Mouse (Mus musculus): Measurements from ENCODE around the gene Pcdh7. TPM values are rescaled to one million over a fixed set of nuclear protein-coding genes. Genes with fewer than 3 reads are reported as not detected.

Pcdh7 gene
- polyA plus RNA-seq, 1 experiment from 2014 or later, result 6.8 TPM

DNA sequence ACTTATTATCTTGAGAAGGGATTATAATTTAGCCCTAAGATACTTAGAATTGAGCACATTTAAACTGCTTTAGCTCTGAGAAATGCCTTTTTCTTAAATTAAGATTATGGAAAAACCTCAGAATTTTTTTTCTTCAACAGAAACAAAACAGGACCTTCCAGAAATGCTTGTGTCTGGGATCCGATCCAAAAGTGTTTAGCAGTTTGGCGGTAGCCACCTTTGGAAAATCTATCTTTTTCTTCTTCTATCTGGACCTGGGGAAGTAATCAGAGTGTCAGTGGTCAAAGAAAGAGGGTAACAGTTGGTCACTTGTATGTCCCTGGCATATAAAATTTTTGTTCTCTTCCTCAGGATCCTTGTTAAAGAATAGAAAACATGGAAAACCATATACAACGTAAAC is 54.9 kb downstream of the Pcdh7 start:
- Histone ChIP-seq H3K36me3 (ENCODE audit: control insufficient read depth, insufficient read depth, low read length) (no peaks in the 10 kb centered on the region), H3K9ac (ENCODE audit: low read length) (no peak overlapping the region), H3K4me3 (ENCODE audit: low read depth, low read length) (no peak overlapping the region), H3K9me3 (ENCODE audit: control insufficient read depth, low read length) (no peaks in the 10 kb centered on the region), H3K4me2 (ENCODE audit: low read depth, severe bottlenecking) (no peak overlapping the region), H3K27ac (replicated peaks; ENCODE audit: low read depth, low read length) (no peak overlapping the region), H3K4me1 (ENCODE audit: control insufficient read depth, insufficient read depth, low read length) (no peaks in the 10 kb centered on the region), H3K27me3 (ENCODE audit: control insufficient read depth, insufficient read depth, low read length) (no peaks in the 10 kb centered on the region)
- 87% methylated on average over 3 of the region's 3 CpGs for WGBS
- ATAC-seq (ENCODE audit: insufficient number of reproducible peaks, low FRiP score, low TSS enrichment, low read depth) (no peak), DNase-seq (ENCODE audit: low spot score) (no peak)

DNA sequence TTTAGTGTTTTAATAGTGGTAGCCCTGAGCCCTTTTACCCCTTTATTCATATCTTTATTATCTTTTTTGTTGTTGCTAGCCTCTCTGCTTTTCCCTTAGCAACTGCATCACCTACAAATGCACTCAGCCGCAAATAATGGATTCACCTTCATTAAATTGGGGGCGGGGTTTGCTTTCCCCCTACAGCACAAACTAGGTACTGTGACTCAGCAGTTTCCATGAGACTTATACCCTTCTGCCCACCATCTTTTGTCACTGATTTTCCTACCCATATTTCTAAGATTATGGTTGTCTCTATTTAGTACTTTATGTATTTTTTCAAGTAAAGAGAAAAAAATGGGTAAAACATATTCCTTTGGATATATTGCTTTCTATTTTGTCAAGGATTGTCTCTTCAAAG is 56.7 kb downstream of the Pcdh7 start:
- H3K4me1 ChIP-seq (ENCODE audit: control insufficient read depth, insufficient read depth, low read length), result no peaks in the 10 kb centered on the region

DNA sequence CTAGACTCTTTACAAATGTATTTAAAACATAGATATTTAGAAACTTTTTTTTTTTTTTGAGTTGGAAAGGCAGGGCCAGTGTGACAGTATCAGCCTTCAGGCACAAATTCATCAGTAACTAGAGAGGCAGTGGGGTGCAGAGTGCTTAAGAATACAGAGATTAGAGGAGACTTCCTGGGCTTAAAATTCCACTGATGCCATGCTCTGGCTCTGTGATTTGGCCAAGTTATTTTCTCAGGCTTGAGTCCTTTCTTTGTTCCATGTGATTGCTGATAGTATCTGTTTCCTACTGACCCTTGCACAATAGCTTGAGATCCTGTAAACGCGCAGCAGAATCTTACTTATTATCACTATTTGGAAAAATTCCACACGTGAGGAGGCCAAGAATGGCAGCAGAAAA is 60.3 kb downstream of the Pcdh7 start:
- Histone ChIP-seq H3K36me3 (ENCODE audit: control insufficient read depth, insufficient read depth, low read length) (no peaks in the 10 kb centered on the region), H3K9me3 (ENCODE audit: control insufficient read depth, low read length) (no peaks in the 10 kb centered on the region), H3K27me3 (ENCODE audit: control insufficient read depth, insufficient read depth, low read length) (no peaks in the 10 kb centered on the region), H3K4me3 (ENCODE audit: low read depth, low read length) (no peak overlapping the region), H3K4me1 (ENCODE audit: control insufficient read depth, insufficient read depth, low read length) (no peaks in the 10 kb centered on the region), H3K4me2 (ENCODE audit: low read depth, severe bottlenecking) (no peak overlapping the region), H3K9ac (ENCODE audit: low read length) (no peak overlapping the region), H3K27ac (replicated peaks; ENCODE audit: low read depth, low read length) (no peak overlapping the region)
- DNase-seq (ENCODE audit: low spot score) (no peak), ATAC-seq (ENCODE audit: insufficient number of reproducible peaks, low FRiP score, low TSS enrichment, low read depth) (no peak)
- WGBS, result 75% methylated on average over 3 of the region's 3 CpGs

More for the DNA sequence above, 56.7 kb downstream of the Pcdh7 start:
- H3K27me3 ChIP-seq (ENCODE audit: control insufficient read depth, insufficient read depth, low read length), result no peaks in the 10 kb centered on the region
- no peak overlapping the region for H3K9ac ChIP-seq (ENCODE audit: low read length)
- no peaks in the 10 kb centered on the region for H3K36me3 ChIP-seq (ENCODE audit: control insufficient read depth, insufficient read depth, low read length)
- H3K4me3 ChIP-seq (ENCODE audit: low read depth, low read length), result no peak overlapping the region
- WGBS, result 80% methylated on average over 2 of the region's 2 CpGs
- no peak overlapping the region for H3K4me2 ChIP-seq (ENCODE audit: low read depth, severe bottlenecking)
- no peak for DNase-seq (ENCODE audit: low spot score)
- no peak for ATAC-seq (ENCODE audit: insufficient number of reproducible peaks, low FRiP score, low TSS enrichment, low read depth)
- no peaks in the 10 kb centered on the region for H3K9me3 ChIP-seq (ENCODE audit: control insufficient read depth, low read length)
- H3K27ac ChIP-seq (replicated peaks; ENCODE audit: low read depth, low read length), result no peak overlapping the region

DNA sequence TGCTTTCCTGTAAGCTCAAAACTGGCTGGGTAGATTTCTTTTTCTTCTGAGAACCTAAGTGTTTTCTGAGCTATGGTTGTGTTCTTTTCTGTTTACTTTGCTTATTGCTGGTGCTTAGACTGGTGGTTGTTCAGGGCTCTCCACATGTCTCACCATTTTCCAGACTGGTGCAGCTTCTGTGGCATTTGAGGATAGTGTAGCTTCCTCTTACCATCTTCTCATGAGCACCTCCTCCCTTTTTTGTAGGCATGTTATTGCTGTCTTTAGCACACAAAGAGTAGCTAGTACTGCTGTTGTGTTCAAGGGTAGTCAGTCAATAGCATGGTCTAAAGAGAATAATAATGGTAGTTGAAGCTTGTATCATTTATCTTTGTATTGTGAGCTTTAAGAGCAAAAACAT is 62.2 kb downstream of the Pcdh7 start:
- H3K27me3 ChIP-seq (ENCODE audit: control insufficient read depth, insufficient read depth, low read length), result no peaks in the 10 kb centered on the region
- ATAC-seq (ENCODE audit: insufficient number of reproducible peaks, low FRiP score, low TSS enrichment, low read depth) (no peak), DNase-seq (ENCODE audit: low spot score) (no peak)
- no peaks in the 10 kb centered on the region for H3K36me3 ChIP-seq (ENCODE audit: control insufficient read depth, insufficient read depth, low read length)
- H3K4me1 ChIP-seq (ENCODE audit: control insufficient read depth, insufficient read depth, low read length), result no peaks in the 10 kb centered on the region
- H3K9ac ChIP-seq (ENCODE audit: low read length), result no peak overlapping the region
- H3K4me2 ChIP-seq (ENCODE audit: low read depth, severe bottlenecking), result no peak overlapping the region
- no peaks in the 10 kb centered on the region for H3K9me3 ChIP-seq (ENCODE audit: control insufficient read depth, low read length)
- H3K27ac ChIP-seq (replicated peaks; ENCODE audit: low read depth, low read length), result no peak overlapping the region
- H3K4me3 ChIP-seq (ENCODE audit: low read depth, low read length), result no peak overlapping the region

DNA sequence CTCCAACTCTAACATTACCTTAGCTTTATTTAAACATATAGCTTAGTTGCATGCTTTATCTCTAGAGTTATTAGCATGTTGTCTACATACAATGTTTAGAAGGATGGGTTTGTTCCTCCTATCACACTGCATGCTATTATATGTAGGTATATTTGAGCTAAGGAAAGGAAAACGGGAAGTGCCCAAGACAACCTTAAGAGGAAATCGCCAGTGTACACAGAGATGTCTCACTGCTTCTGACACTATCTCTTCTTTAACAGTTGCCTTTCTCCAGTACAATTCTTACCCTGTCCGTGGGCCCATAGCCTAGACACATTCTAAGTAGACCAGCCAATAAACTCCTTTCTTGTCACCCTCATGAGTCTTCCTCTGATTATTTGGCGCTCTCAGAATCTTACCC is 62.8 kb downstream of the Pcdh7 start:
- Histone ChIP-seq H3K9me3 (ENCODE audit: control insufficient read depth, low read length) (no peaks in the 10 kb centered on the region), H3K4me1 (ENCODE audit: control insufficient read depth, insufficient read depth, low read length) (no peaks in the 10 kb centered on the region), H3K27me3 (ENCODE audit: control insufficient read depth, insufficient read depth, low read length) (no peaks in the 10 kb centered on the region), H3K27ac (replicated peaks; ENCODE audit: low read depth, low read length) (no peak overlapping the region), H3K4me2 (ENCODE audit: low read depth, severe bottlenecking) (no peak overlapping the region), H3K36me3 (ENCODE audit: control insufficient read depth, insufficient read depth, low read length) (no peaks in the 10 kb centered on the region), H3K4me3 (ENCODE audit: low read depth, low read length) (no peak overlapping the region), H3K9ac (ENCODE audit: low read length) (no peak overlapping the region)
- DNase-seq (ENCODE audit: low spot score) (no peak), ATAC-seq (ENCODE audit: insufficient number of reproducible peaks, low FRiP score, low TSS enrichment, low read depth) (no peak)
- WGBS, result 91% methylated on average over 4 of the region's 4 CpGs

DNA sequence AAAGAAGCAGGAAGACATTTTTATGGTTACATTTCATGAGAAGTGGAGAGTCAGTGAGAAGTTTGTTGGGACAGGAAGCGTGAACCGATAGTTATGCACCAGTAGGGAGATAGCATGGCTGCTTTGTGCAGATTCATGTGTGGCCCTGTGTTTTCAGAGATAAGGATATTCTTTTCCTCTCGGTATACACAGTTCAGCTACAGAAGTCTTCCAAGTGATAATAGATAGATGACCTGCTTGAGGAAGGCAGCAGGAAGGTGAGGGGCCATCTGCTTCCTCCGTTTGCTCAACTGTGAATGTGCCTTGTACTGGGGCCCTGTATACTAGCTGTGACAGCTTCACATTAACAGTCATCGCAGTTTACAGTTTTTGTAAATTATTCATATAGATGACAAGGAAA is 64.2 kb downstream of the Pcdh7 start:
- H3K4me1 ChIP-seq (ENCODE audit: control insufficient read depth, insufficient read depth, low read length), result no peaks in the 10 kb centered on the region
- H3K27me3 ChIP-seq (ENCODE audit: control insufficient read depth, insufficient read depth, low read length), result no peaks in the 10 kb centered on the region
- ATAC-seq (ENCODE audit: insufficient number of reproducible peaks, low FRiP score, low TSS enrichment, low read depth) (no peak), DNase-seq (ENCODE audit: low spot score) (no peak)
- no peak overlapping the region for H3K27ac ChIP-seq (replicated peaks; ENCODE audit: low read depth, low read length)
- no peaks in the 10 kb centered on the region for H3K9me3 ChIP-seq (ENCODE audit: control insufficient read depth, low read length)
- 74% methylated on average over 5 of the region's 5 CpGs for WGBS
- H3K4me3 ChIP-seq (ENCODE audit: low read depth, low read length), result no peak overlapping the region
- H3K4me2 ChIP-seq (ENCODE audit: low read depth, severe bottlenecking), result no peak overlapping the region
- no peaks in the 10 kb centered on the region for H3K36me3 ChIP-seq (ENCODE audit: control insufficient read depth, insufficient read depth, low read length)
- no peak overlapping the region for H3K9ac ChIP-seq (ENCODE audit: low read length)

DNA sequence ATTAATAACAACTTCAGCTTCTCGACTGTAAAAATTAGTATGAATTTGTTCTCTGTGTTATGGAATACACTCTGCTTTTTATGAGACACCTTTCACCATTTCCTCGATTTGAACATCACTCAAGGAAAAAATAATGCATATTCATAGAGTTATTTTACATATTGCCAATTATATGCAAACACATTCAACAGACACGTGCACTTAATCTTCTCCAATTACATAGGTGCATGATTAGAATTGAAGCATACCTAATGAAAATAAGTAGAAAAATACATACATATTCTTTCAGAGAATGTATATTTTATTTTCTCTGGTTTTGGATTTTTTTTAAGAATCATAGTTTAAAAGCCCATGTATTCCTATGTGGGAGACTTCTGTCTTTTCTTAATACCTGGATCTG is 64.8 kb downstream of the Pcdh7 start:
- ATAC-seq (ENCODE audit: insufficient number of reproducible peaks, low FRiP score, low TSS enrichment, low read depth), result no peak
- no peaks in the 10 kb centered on the region for H3K9me3 ChIP-seq (ENCODE audit: control insufficient read depth, low read length)
- no peak overlapping the region for H3K27ac ChIP-seq (replicated peaks; ENCODE audit: low read depth, low read length)
- H3K27me3 ChIP-seq (ENCODE audit: control insufficient read depth, insufficient read depth, low read length), result no peaks in the 10 kb centered on the region
- DNase-seq (ENCODE audit: low spot score), result no peak
- no peaks in the 10 kb centered on the region for H3K36me3 ChIP-seq (ENCODE audit: control insufficient read depth, insufficient read depth, low read length)
- 87% methylated on average over 3 of the region's 3 CpGs for WGBS
- H3K9ac ChIP-seq (ENCODE audit: low read length), result no peak overlapping the region
- H3K4me1 ChIP-seq (ENCODE audit: control insufficient read depth, insufficient read depth, low read length), result no peaks in the 10 kb centered on the region
- H3K4me2 ChIP-seq (ENCODE audit: low read depth, severe bottlenecking), result no peak overlapping the region
- no peak overlapping the region for H3K4me3 ChIP-seq (ENCODE audit: low read depth, low read length)

DNA sequence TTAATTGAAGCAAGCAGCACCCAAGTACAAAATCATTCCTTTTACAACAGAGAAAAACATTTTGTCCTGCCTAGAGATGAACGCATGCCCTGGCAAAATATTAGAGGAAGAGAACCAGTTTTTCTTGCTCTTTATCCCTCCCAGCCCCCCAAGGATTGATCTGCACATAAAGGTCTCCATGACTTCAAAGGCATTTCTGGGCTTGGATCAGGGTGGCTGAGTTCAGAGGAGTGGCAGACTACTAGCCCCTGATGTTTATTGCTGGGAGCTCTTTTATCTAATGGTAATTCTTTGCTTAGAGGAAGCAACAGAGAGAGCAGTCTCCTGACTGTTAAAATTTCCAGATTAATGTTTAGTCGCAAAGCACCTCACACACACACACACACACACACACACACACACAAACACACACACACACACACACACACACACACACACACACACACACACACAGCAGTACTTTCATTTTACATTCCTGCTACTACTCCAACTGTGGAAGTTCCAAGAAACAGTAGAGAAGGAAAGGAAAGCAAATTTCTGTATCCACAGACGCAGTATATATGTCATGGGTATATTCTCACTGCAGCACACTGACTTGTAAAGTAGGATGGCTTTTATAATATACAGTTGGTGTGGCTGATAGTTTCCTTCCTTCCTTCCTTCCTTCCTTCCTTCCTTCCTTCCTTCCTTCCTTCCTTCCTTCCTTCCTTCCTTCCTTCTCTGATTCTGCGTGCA is 71.2 kb downstream of the Pcdh7 start:
- Histone ChIP-seq H3K9ac (ENCODE audit: low read length) (no peak overlapping the region), H3K9me3 (ENCODE audit: control insufficient read depth, low read length) (no peaks in the 10 kb centered on the region), H3K36me3 (ENCODE audit: control insufficient read depth, insufficient read depth, low read length) (no peaks in the 10 kb centered on the region), H3K4me1 (ENCODE audit: control insufficient read depth, insufficient read depth, low read length) (no peaks in the 10 kb centered on the region), H3K4me3 (ENCODE audit: low read depth, low read length) (no peak overlapping the region), H3K27me3 (ENCODE audit: control insufficient read depth, insufficient read depth, low read length) (no peaks in the 10 kb centered on the region), H3K27ac (replicated peaks; ENCODE audit: low read depth, low read length) (no peak overlapping the region), H3K4me2 (ENCODE audit: low read depth, severe bottlenecking) (no peak overlapping the region)
- ATAC-seq (ENCODE audit: insufficient number of reproducible peaks, low FRiP score, low TSS enrichment, low read depth), result no peak
- DNase-seq (ENCODE audit: low spot score), result no peak
- WGBS, result 43% methylated on average over 4 of the region's 4 CpGs

DNA sequence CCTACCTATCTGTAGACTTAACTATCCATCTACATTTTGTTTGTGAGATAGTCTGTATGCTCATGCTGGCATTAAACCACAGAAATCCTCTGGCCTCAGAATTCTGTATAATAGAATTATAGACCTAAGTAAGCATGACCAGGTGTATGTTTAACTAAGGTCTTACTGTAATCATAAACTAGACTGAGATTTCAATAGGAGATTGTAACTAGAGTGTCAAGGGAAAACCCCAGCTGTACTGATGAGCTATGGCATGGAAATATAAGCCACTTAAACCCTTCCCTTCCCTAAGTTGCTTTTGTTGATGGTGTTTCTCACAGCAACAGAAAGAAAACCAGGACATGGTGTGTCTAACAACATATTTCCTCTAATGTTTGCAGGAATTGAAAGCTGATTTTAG is 78.6 kb downstream of the Pcdh7 start:
- no peaks in the 10 kb centered on the region for H3K36me3 ChIP-seq (ENCODE audit: control insufficient read depth, insufficient read depth, low read length)
- H3K4me2 ChIP-seq (ENCODE audit: low read depth, severe bottlenecking), result no peak overlapping the region
- no peak overlapping the region for H3K9ac ChIP-seq (ENCODE audit: low read length)
- H3K4me3 ChIP-seq (ENCODE audit: low read depth, low read length), result no peak overlapping the region
- no peak overlapping the region for H3K27ac ChIP-seq (replicated peaks; ENCODE audit: low read depth, low read length)
- no peak for DNase-seq (ENCODE audit: low spot score)
- no peak for ATAC-seq (ENCODE audit: insufficient number of reproducible peaks, low FRiP score, low TSS enrichment, low read depth)
- H3K4me1 ChIP-seq (ENCODE audit: control insufficient read depth, insufficient read depth, low read length), result no peaks in the 10 kb centered on the region
- no peaks in the 10 kb centered on the region for H3K9me3 ChIP-seq (ENCODE audit: control insufficient read depth, low read length)
- no peaks in the 10 kb centered on the region for H3K27me3 ChIP-seq (ENCODE audit: control insufficient read depth, insufficient read depth, low read length)
